Mouse (Mus musculus): ENCODE measurements around the gene Ap2a2. TPM values are rescaled to one million over a fixed set of nuclear protein-coding genes. Genes with fewer than 3 reads are reported as not detected.

The Ap2a2 gene
- total and polyA plus RNA-seq, 3 experiments, result 28.5 to 58.3 (median 55.1) TPM

- H3K27me3 ChIP-seq (ENCODE audit: control insufficient read depth, insufficient read depth, low read length), result no peaks in the 10 kb centered on the region
- intact Hi-C loops (cut with DNase I), result no loop called here
- H3K79me2 ChIP-seq (replicated peaks; ENCODE audit: control insufficient read depth, insufficient read depth, low read length), result no peaks in the 10 kb centered on the region
- H3K36me3 ChIP-seq (ENCODE audit: control insufficient read depth, insufficient read depth, low read length), result no peaks in the 10 kb centered on the region
- no peak overlapping the region for H3K9ac ChIP-seq (ENCODE audit: low read depth, low read length)
- H3K4me1 ChIP-seq (ENCODE audit: control insufficient read depth, insufficient read depth, low read length), result no peaks in the 10 kb centered on the region
- H3K4me3 ChIP-seq, result no peak overlapping the region
- 91% methylated on average over 3 of the region's 3 CpGs for WGBS
- TF ChIP-seq EP300 (IDR thresholded peaks at IDR 0.05; ENCODE audit: insufficient read depth, low read depth, low read length) (no peak), POLR2A (IDR thresholded peaks at IDR 0.05; ENCODE audit: insufficient read depth, low read depth, low read length) (no peak), CTCF (IDR thresholded peaks at IDR 0.05) (no peak)
- no peak overlapping the region for H3K27ac ChIP-seq
- no peak for DNase-seq
Observed at GRCm38 (mm10) chr7:141549432-141550061, 12.4 kb upstream of the Ap2a2 start.

- no peaks in the 10 kb centered on the region for H3K27me3 ChIP-seq (ENCODE audit: control insufficient read depth, insufficient read depth, low read length)
- H3K79me2 ChIP-seq (replicated peaks; ENCODE audit: control insufficient read depth, insufficient read depth, low read length), result no peaks in the 10 kb centered on the region
- no peak overlapping the region for H3K4me3 ChIP-seq
- intact Hi-C loops (cut with DNase I), result no loop called here
- peak overlapping the region; percentile 15; the same call in 1 of the 2 replicates for H3K27ac ChIP-seq
- no peaks in the 10 kb centered on the region for H3K4me1 ChIP-seq (ENCODE audit: control insufficient read depth, insufficient read depth, low read length)
- no peak for DNase-seq
- H3K36me3 ChIP-seq (ENCODE audit: control insufficient read depth, insufficient read depth, low read length), result no peaks in the 10 kb centered on the region
- TF ChIP-seq CTCF (IDR thresholded peaks at IDR 0.05) (no peak), EP300 (IDR thresholded peaks at IDR 0.05; ENCODE audit: insufficient read depth, low read depth, low read length) (no peak), POLR2A (IDR thresholded peaks at IDR 0.05; ENCODE audit: insufficient read depth, low read depth, low read length) (no peak)
- H3K9ac ChIP-seq (ENCODE audit: low read depth, low read length), result no peak overlapping the region
- 45% methylated on average over 2 of the region's 2 CpGs for WGBS
Observed at GRCm38 (mm10) chr7:141550464-141550863, 11.5 kb upstream of the Ap2a2 start.

GRCm38 (mm10) chr7:141558329-141558776 is 3.6 kb upstream of the Ap2a2 start:
- no peak overlapping the region for H3K4me3 ChIP-seq
- intact Hi-C loops (cut with DNase I), result no loop called here
- no peaks in the 10 kb centered on the region for H3K36me3 ChIP-seq (ENCODE audit: control insufficient read depth, insufficient read depth, low read length)
- DNase-seq, result no peak
- no peak for TF ChIP-seq EP300 (IDR thresholded peaks at IDR 0.05; ENCODE audit: insufficient read depth, low read depth, low read length)
- TF ChIP-seq POLR2A (IDR thresholded peaks at IDR 0.05; ENCODE audit: insufficient read depth, low read depth, low read length), result no peak
- no peak for TF ChIP-seq CTCF (IDR thresholded peaks at IDR 0.05)
- no peaks in the 10 kb centered on the region for H3K27me3 ChIP-seq (ENCODE audit: control insufficient read depth, insufficient read depth, low read length)
- 32% methylated on average over 4 of the region's 4 CpGs for WGBS
- H3K27ac ChIP-seq, result no peak overlapping the region
- H3K79me2 ChIP-seq (replicated peaks; ENCODE audit: control insufficient read depth, insufficient read depth, low read length), result peaks cover 3% of the 10 kb centered on the region
- H3K4me1 ChIP-seq (ENCODE audit: control insufficient read depth, insufficient read depth, low read length), result no peaks in the 10 kb centered on the region; the same call in 1 of the 2 replicates
- no peak overlapping the region for H3K9ac ChIP-seq (ENCODE audit: low read depth, low read length)

- H3K79me2 ChIP-seq (replicated peaks; ENCODE audit: control insufficient read depth, insufficient read depth, low read length), result peaks cover 4% of the 10 kb centered on the region
- intact Hi-C loops (cut with DNase I), result no loop called here
- no peaks in the 10 kb centered on the region for H3K27me3 ChIP-seq (ENCODE audit: control insufficient read depth, insufficient read depth, low read length)
- H3K4me1 ChIP-seq (ENCODE audit: control insufficient read depth, insufficient read depth, low read length), result no peaks in the 10 kb centered on the region; the same call in 1 of the 2 replicates
- H3K36me3 ChIP-seq (ENCODE audit: control insufficient read depth, insufficient read depth, low read length), result no peaks in the 10 kb centered on the region
- H3K9ac ChIP-seq (ENCODE audit: low read depth, low read length), result no peak overlapping the region
- H3K27ac ChIP-seq, result no peak overlapping the region
- TF ChIP-seq EP300 (IDR thresholded peaks at IDR 0.05; ENCODE audit: insufficient read depth, low read depth, low read length) (no peak), CTCF (IDR thresholded peaks at IDR 0.05) (no peak), POLR2A (IDR thresholded peaks at IDR 0.05; ENCODE audit: insufficient read depth, low read depth, low read length) (no peak)
- H3K4me3 ChIP-seq, result no peak overlapping the region
- DNase-seq, result no peak
Observed at GRCm38 (mm10) chr7:141558946-141559345, 3.0 kb upstream of the Ap2a2 start.

GRCm38 (mm10) chr7:141559726-141560325 is 2.1 kb upstream of the Ap2a2 start:
- WGBS, result 63% methylated on average over 2 of the region's 2 CpGs
- H3K27ac ChIP-seq, result no peak overlapping the region; the same call in 1 of the 2 replicates
- DNase-seq, result no peak

GRCm38 (mm10) chr7:141560471-141560870 is 1.5 kb upstream of the Ap2a2 start:
- Histone ChIP-seq H3K36me3 (ENCODE audit: control insufficient read depth, insufficient read depth, low read length) (no peaks in the 10 kb centered on the region), H3K9ac (ENCODE audit: low read depth, low read length) (no peak overlapping the region), H3K27ac (no peak overlapping the region; the same call in 1 of the 2 replicates), H3K4me1 (ENCODE audit: control insufficient read depth, insufficient read depth, low read length) (no peaks in the 10 kb centered on the region; the same call in 1 of the 2 replicates), H3K27me3 (ENCODE audit: control insufficient read depth, insufficient read depth, low read length) (no peaks in the 10 kb centered on the region), H3K4me3 (no peak overlapping the region), H3K79me2 (replicated peaks; ENCODE audit: control insufficient read depth, insufficient read depth, low read length) (peaks cover 5% of the 10 kb centered on the region)
- intact Hi-C loops (cut with DNase I), result loop anchor here (5.0 kb wide), 2 partner anchors 52 to 342 kb away; no protein-coding TSS in a partner anchor
- no peak for DNase-seq
- 69% methylated on average over 4 of the region's 4 CpGs for WGBS
- TF ChIP-seq EP300 (IDR thresholded peaks at IDR 0.05; ENCODE audit: insufficient read depth, low read depth, low read length), result no peak
- no peak for TF ChIP-seq POLR2A (IDR thresholded peaks at IDR 0.05; ENCODE audit: insufficient read depth, low read depth, low read length)
- TF ChIP-seq CTCF (IDR thresholded peaks at IDR 0.05), result no peak

More at GRCm38 (mm10) chr7:141559726-141560325, 2.1 kb upstream of the Ap2a2 start:
- no peaks in the 10 kb centered on the region; the same call in 1 of the 2 replicates for H3K4me1 ChIP-seq (ENCODE audit: control insufficient read depth, insufficient read depth, low read length)
- intact Hi-C loops (cut with DNase I), result loop anchor here (5.0 kb wide), 2 partner anchors 52 to 342 kb away; no protein-coding TSS in a partner anchor
- H3K27me3 ChIP-seq (ENCODE audit: control insufficient read depth, insufficient read depth, low read length), result no peaks in the 10 kb centered on the region
- H3K4me3 ChIP-seq, result no peak overlapping the region
- peaks cover 5% of the 10 kb centered on the region for H3K79me2 ChIP-seq (replicated peaks; ENCODE audit: control insufficient read depth, insufficient read depth, low read length)
- TF ChIP-seq CTCF (IDR thresholded peaks at IDR 0.05), result no peak
- TF ChIP-seq EP300 (IDR thresholded peaks at IDR 0.05; ENCODE audit: insufficient read depth, low read depth, low read length), result no peak
- no peak for TF ChIP-seq POLR2A (IDR thresholded peaks at IDR 0.05; ENCODE audit: insufficient read depth, low read depth, low read length)
- no peak overlapping the region for H3K9ac ChIP-seq (ENCODE audit: low read depth, low read length)
- no peaks in the 10 kb centered on the region for H3K36me3 ChIP-seq (ENCODE audit: control insufficient read depth, insufficient read depth, low read length)

Data from heart, adult 2 months (tissue).